Mouse (Mus musculus): ENCODE data around the gene Neurl4. TPM values are rescaled to one million over a fixed set of nuclear protein-coding genes. Genes with fewer than 3 reads are reported as not detected.
"Not testable (repeated sequence)": the region's sequence is repeated elsewhere in the genome, so short reads cannot be mapped to it uniquely, and the experiment has no call there.

Gene Neurl4
- polyA plus RNA-seq, 1 experiment from 2014 or later = 16.7 TPM

DNA sequence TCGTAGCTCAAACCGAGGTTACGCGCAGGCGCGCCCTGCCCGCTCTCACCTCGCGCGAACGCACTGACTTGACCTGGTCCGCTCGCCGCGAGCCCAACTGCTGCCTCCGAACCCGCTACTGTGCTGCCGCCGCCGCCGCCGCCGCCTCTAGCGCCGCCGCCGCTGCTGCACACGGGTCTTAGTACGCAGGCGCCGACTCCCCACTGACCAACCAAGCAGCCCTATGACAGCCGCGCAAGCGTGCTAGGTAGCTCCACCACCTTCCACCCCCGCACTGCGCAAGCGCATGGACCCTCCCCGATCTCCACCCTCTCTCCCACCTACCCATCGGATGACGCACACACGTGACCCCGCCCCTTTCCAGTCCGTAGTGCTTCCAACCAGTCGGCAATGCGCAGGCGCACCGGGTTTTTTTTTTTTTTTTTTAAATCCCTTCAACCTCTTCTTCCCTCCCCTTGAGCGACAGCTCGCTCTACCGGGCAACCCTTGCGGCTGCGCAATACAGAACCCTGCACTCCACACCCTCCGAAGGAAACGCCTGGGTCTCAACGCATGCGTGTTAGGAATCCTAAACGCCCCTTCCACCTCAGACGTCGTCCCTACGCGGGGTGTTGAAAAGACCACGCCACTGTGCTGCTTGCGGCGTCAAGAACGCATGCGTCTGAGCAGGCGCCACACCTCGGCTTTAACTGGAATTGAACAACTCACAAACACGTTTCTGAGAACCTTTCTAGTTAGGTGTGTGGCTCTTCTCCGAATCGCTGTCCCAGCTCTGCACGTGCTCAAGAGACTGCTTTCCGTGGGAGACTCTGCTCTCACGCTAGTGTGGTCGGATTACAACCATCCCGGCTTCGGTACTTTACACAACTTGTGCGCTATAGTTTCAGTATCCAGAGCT lies 20.5 kb downstream of the Neurl4 start, which contains the start of gene Eif5a:
TSS of gene Eif5a (minus strand) at position 845 of the 898 bp plus-strand sequence.
- peak within 1 kb of the TSS; percentile 93 for H3K9ac ChIP-seq (ENCODE audit: low read length)
- peak; percentile 96 for ATAC-seq

GRCm38 (mm10) chr11:69922012-69922756 lies 21.3 kb downstream of the Neurl4 start:
- Histone ChIP-seq H3K4me3 (ENCODE audit: low read depth, low read length) (peak overlapping the region; percentile 97), H3K27ac (ENCODE audit: low read depth, low read length) (peak overlapping the region; percentile 94), H3K36me3 (ENCODE audit: control insufficient read depth, insufficient read depth, low read length) (peaks cover 20% of the 10 kb centered on the region), H3K9ac (ENCODE audit: low read length) (peak overlapping the region; percentile 70), H3K4me2 (ENCODE audit: low read length) (peak overlapping the region; percentile 71), H3K4me1 (ENCODE audit: control insufficient read depth, insufficient read depth, low read length) (peaks cover 15% of the 10 kb centered on the region), H3K27me3 (replicated peaks; ENCODE audit: control insufficient read depth, insufficient read depth, low read length) (no peaks in the 10 kb centered on the region), H3K9me3 (replicated peaks; ENCODE audit: control insufficient read depth, low read length) (no peaks in the 10 kb centered on the region)
- no peak for ATAC-seq
- 4% methylated on average over 12 of the region's 12 CpGs for WGBS
- DNase-seq (ENCODE audit: low spot score) = no peak

More for the DNA sequence above, 20.5 kb downstream of the Neurl4 start, which contains the start of gene Eif5a:
- Histone ChIP-seq H3K4me2 (ENCODE audit: low read length) (peak within 1 kb of the TSS; percentile 96), H3K4me3 (ENCODE audit: low read depth, low read length) (peak within 1 kb of the TSS; percentile 97), H3K27me3 (replicated peaks; ENCODE audit: control insufficient read depth, insufficient read depth, low read length) (no peaks in the 10 kb centered on the region), H3K27ac (ENCODE audit: low read depth, low read length) (peak within 1 kb of the TSS; percentile 94), H3K9me3 (replicated peaks; ENCODE audit: control insufficient read depth, low read length) (no peaks in the 10 kb centered on the region), H3K36me3 (ENCODE audit: control insufficient read depth, insufficient read depth, low read length) (peaks cover 28% of the 10 kb centered on the region), H3K4me1 (ENCODE audit: control insufficient read depth, insufficient read depth, low read length) (peaks cover 15% of the 10 kb centered on the region)
- WGBS = under 1% methylated on average over 77 of the region's 78 CpGs
- peak; percentile 100 for DNase-seq (ENCODE audit: low spot score)

- Histone ChIP-seq H3K27ac (ENCODE audit: low read depth, low read length) (no peak overlapping the region), H3K27me3 (replicated peaks; ENCODE audit: control insufficient read depth, insufficient read depth, low read length) (no peaks in the 10 kb centered on the region), H3K4me2 (ENCODE audit: low read length) (no peak overlapping the region), H3K4me3 (ENCODE audit: low read depth, low read length) (no peak overlapping the region), H3K9ac (ENCODE audit: low read length) (peak overlapping the region; percentile 6; the same call in 1 of the 2 replicates), H3K4me1 (ENCODE audit: control insufficient read depth, insufficient read depth, low read length) (peaks cover 15% of the 10 kb centered on the region), H3K36me3 (ENCODE audit: control insufficient read depth, insufficient read depth, low read length) (peaks cover 14% of the 10 kb centered on the region), H3K9me3 (replicated peaks; ENCODE audit: control insufficient read depth, low read length) (no peaks in the 10 kb centered on the region)
- DNase-seq (ENCODE audit: low spot score) (no peak), ATAC-seq (no peak)
- WGBS = 69% methylated on average over 3 of the region's 3 CpGs
These were observed 21.9 kb downstream of the Neurl4 start for GRCm38 (mm10) chr11:69922796-69923195.

DNA sequence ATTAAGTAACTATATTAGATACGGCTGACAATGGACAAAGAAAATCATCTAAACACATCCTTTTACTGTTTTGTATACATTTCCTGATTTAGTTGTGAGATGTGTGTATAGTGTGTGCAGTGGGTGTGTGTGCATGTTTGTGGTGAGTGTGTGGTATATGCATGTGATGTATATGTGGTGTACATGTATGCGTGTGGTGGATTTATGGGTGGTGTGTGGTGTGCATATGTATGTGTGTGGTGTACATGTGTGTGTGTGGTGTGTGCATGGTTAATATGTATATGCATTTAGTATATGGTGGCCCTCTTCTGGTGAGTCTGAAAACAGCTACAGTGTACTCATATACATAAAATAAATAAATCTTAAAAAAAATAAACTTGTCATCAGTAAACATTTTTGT lies 26.6 kb downstream of the Neurl4 start:
- ATAC-seq = no peak
- 96% methylated on average over 2 of the region's 2 CpGs for WGBS
- Histone ChIP-seq H3K9ac (ENCODE audit: low read length) (no peak overlapping the region), H3K4me3 (ENCODE audit: low read depth, low read length) (no peak overlapping the region), H3K36me3 (ENCODE audit: control insufficient read depth, insufficient read depth, low read length) (no peaks in the 10 kb centered on the region), H3K27me3 (replicated peaks; ENCODE audit: control insufficient read depth, insufficient read depth, low read length) (no peaks in the 10 kb centered on the region), H3K27ac (ENCODE audit: low read depth, low read length) (no peak overlapping the region), H3K4me2 (ENCODE audit: low read length) (no peak overlapping the region), H3K4me1 (ENCODE audit: control insufficient read depth, insufficient read depth, low read length) (no peaks in the 10 kb centered on the region), H3K9me3 (replicated peaks; ENCODE audit: control insufficient read depth, low read length) (no peaks in the 10 kb centered on the region)
- DNase-seq (ENCODE audit: low spot score) = no peak

DNA sequence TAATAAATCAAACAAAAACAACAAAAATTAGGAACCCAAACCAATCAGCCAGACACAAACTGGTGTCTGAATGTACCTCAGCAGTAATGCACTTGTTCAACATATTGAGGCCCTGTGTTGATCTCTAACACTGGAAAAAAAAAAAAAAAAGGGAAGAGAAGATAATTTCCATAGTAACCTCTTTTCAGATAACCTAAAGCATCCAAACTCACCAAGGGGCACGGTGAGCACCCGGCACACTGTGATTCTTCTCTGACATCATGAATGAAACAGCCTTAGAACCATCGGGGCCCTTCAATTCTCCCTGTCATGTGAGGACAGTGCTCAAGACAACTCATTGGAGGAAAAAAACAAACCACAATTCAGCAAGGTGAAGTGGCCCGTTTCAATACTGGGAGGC lies 28.8 kb downstream of the Neurl4 start:
- H3K4me3 ChIP-seq (ENCODE audit: low read depth, low read length) = no peak overlapping the region
- no peaks in the 10 kb centered on the region for H3K4me1 ChIP-seq (ENCODE audit: control insufficient read depth, insufficient read depth, low read length)
- WGBS = 85% methylated on average over 4 of the region's 4 CpGs
- H3K36me3 ChIP-seq (ENCODE audit: control insufficient read depth, insufficient read depth, low read length) = no peaks in the 10 kb centered on the region
- DNase-seq (ENCODE audit: low spot score) = no peak
- H3K27ac ChIP-seq (ENCODE audit: low read depth, low read length) = no peak overlapping the region
- ATAC-seq = no peak
- no peak overlapping the region for H3K4me2 ChIP-seq (ENCODE audit: low read length)
- no peaks in the 10 kb centered on the region for H3K27me3 ChIP-seq (replicated peaks; ENCODE audit: control insufficient read depth, insufficient read depth, low read length)
- no peak overlapping the region for H3K9ac ChIP-seq (ENCODE audit: low read length)
- H3K9me3 ChIP-seq (replicated peaks; ENCODE audit: control insufficient read depth, low read length) = no peaks in the 10 kb centered on the region

- DNase-seq (ENCODE audit: low spot score); H3K4me1 ChIP-seq (ENCODE audit: control insufficient read depth, insufficient read depth, low read length); H3K9ac ChIP-seq (ENCODE audit: low read length); H3K4me2 ChIP-seq (ENCODE audit: low read length); H3K4me3 ChIP-seq (ENCODE audit: low read depth, low read length); H3K27ac ChIP-seq (ENCODE audit: low read depth, low read length); H3K9me3 ChIP-seq (replicated peaks; ENCODE audit: control insufficient read depth, low read length); ATAC-seq; H3K36me3 ChIP-seq (ENCODE audit: control insufficient read depth, insufficient read depth, low read length); H3K27me3 ChIP-seq (replicated peaks; ENCODE audit: control insufficient read depth, insufficient read depth, low read length): not testable (repeated sequence)
- 87% methylated on average over 8 of the region's 8 CpGs for WGBS
These were observed 29.3 kb downstream of the Neurl4 start for GRCm38 (mm10) chr11:69930176-69930575.

DNA sequence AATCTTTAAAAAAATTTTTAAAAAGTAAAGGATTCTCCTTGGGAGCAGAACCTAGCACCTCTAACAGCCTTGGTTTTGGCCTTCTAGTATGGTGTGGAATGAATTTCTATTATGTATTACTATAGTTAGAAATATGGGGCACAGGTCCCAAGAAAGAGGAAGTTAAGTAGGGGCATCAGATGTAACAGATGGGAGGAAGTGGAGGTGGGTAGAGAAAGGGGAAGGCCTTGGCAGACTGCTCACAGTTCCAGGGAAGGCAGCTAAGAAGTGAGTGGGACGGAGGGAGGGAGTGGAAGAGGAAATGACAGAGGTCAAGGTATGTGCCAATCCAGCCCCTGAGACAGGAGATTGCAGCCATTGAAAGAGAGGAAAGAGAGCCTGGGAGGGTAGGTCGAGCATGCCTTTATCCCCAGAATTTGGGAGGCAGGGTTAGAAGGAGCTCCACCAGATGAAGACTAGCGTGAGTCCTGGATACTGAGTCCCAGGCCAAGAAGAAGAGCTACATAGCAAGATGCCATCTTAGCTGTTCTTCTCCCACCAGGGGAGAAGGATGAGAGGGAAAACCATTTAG lies 30.2 kb downstream of the Neurl4 start:
- no peak overlapping the region for H3K27ac ChIP-seq (ENCODE audit: low read depth, low read length)
- no peak overlapping the region for H3K4me2 ChIP-seq (ENCODE audit: low read length)
- no peak overlapping the region for H3K9ac ChIP-seq (ENCODE audit: low read length)
- ATAC-seq = no peak
- no peaks in the 10 kb centered on the region for H3K36me3 ChIP-seq (ENCODE audit: control insufficient read depth, insufficient read depth, low read length)
- H3K4me1 ChIP-seq (ENCODE audit: control insufficient read depth, insufficient read depth, low read length) = peaks cover 3% of the 10 kb centered on the region; the same call in 1 of the 2 replicates
- 68% methylated on average over 3 of the region's 3 CpGs for WGBS
- no peaks in the 10 kb centered on the region for H3K27me3 ChIP-seq (replicated peaks; ENCODE audit: control insufficient read depth, insufficient read depth, low read length)
- H3K4me3 ChIP-seq (ENCODE audit: low read depth, low read length) = no peak overlapping the region
- no peak for DNase-seq (ENCODE audit: low spot score)
- H3K9me3 ChIP-seq (replicated peaks; ENCODE audit: control insufficient read depth, low read length) = no peaks in the 10 kb centered on the region

GRCm38 (mm10) chr11:69931769-69932168 lies 30.9 kb downstream of the Neurl4 start:
- Histone ChIP-seq H3K4me1 (ENCODE audit: control insufficient read depth, insufficient read depth, low read length) (peaks cover 5% of the 10 kb centered on the region; the same call in 1 of the 2 replicates), H3K27me3 (replicated peaks; ENCODE audit: control insufficient read depth, insufficient read depth, low read length) (no peaks in the 10 kb centered on the region; the same call in 1 of the 2 replicates), H3K4me3 (ENCODE audit: low read depth, low read length) (no peak overlapping the region), H3K27ac (ENCODE audit: low read depth, low read length) (no peak overlapping the region), H3K4me2 (ENCODE audit: low read length) (no peak overlapping the region), H3K9ac (ENCODE audit: low read length) (no peak overlapping the region), H3K36me3 (ENCODE audit: control insufficient read depth, insufficient read depth, low read length) (no peaks in the 10 kb centered on the region), H3K9me3 (replicated peaks; ENCODE audit: control insufficient read depth, low read length) (no peaks in the 10 kb centered on the region)
- DNase-seq (ENCODE audit: low spot score) (no peak), ATAC-seq (no peak)
- 78% methylated on average over 8 of the region's 8 CpGs for WGBS
